Mouse (Mus musculus) heart, adult 2 months (tissue): ENCODE data around the gene 1700025G04Rik.

Experiments
- CTCF ChIP-seq: fragments of 200-600 bp; IDR thresholded peaks from 2 replicates; pipeline ENCODE4 v1.8.1; 2022; ENCODE audit warnings: antibody characterized with exemption, mild to moderate bottlenecking, moderate library complexity
- POLR2A ChIP-seq: fragments of 200-500 bp; IDR thresholded peaks from 2 replicates; pipeline ENCODE4 v1.6.1; 2011; ENCODE audit warnings: mild to moderate bottlenecking, low read depth, low read length, control low read depth; ENCODE audit not compliant: insufficient read depth

DNA sequence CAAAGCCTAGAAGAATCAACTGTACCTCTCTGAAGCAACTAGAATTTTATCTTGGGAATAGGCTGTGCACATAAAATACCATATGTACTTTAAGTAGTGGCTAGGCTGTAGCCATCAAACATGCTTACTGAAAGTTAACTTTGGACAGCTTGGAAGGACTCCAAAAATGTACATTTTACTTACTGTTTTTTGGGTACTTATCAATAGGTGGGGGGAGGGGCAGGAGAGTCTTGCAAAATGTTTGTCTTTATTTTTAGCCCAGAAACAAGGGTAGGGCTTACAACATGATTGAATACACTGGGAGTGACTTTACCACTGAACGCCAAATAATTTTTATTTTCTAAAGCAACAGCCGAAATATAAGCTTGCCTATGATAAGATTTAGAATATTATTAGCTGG is 118.3 kb downstream of the 1700025G04Rik start:
- TF ChIP-seq CTCF (no peak), POLR2A (no peak)
